ENCODE assay signal across 11 mouse cellular contexts in the genomic region with DNA sequence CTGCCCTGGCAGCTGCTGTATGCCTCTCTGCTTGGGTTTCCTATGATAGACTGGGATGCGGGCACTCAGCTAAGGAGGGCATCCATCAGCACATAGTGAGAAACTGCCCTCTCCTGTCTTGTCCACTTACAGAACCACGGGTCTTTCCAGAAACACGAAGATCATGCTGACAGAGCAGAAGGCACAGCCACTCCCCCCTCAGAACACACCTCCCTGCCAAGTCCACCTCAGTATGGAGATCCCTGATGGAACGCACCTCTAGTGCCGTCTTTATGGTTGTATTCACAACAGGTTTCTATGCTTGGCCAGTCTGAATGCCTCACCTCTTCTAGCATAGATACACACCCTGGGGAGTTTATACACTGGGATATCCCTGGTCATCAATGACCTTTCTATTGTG.
"Had no signal": no experiment of that assay in that cellular context is flagged by ENCODE, and none has a peak within 500 bp of the region (broad histone marks: within the 10 kb centered on the region; RNA-seq: fewer than 3 reads in every experiment).

No protein-coding gene starts in this region.

- DNase-seq: left cerebral cortex, postnatal 4 days; liver; liver, embryonic 13.5 days; liver, postnatal 0 days; lung, adult 18-20 months; lung, adult 2 months; lung, embryonic 14.5 days; lung, postnatal 10 days; lung, postnatal 14 days; lung, postnatal 36 days; midbrain, embryonic 14.5 days had no signal
